In the genomic region with DNA sequence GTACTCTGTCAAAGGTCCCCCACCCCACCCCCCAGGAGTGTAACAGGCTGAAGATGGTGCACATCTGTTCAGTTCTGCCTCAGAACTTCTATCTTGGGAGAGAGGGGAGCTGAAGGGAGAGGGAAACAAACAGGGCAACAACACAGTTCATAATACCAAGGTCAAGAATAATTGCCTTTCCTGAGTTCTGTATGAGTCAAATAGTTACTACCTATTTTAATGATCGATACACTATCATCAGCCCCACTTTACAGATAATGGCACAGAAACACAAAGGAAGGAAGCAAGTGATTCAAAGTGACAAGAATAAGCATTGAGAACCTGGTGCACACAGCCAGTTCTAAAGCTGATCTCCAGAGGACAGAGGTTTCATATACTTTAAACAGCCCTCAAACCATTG, we compare ENCODE assay signal across 25 mouse cellular contexts. TPM values are rescaled to one million over a fixed set of nuclear protein-coding genes. Genes with fewer than 3 reads are reported as not detected.
DNase-seq lines count a peak whose midpoint lies in the region; ATAC-seq and TF ChIP-seq lines count a peak whose summit lies in the region.
"Had no signal": no experiment of that assay in that cellular context is flagged by ENCODE, and none has a peak within 500 bp of the region (broad histone marks: within the 10 kb centered on the region; RNA-seq: fewer than 3 reads in every experiment).

No protein-coding gene starts in this region.

- no peak for ATAC-seq in heart, embryonic 11.5 days (replicated peaks; ENCODE audit: insufficient number of reproducible peaks, low FRiP score, low TSS enrichment)
- no peak for ATAC-seq in heart, postnatal 0 days (ENCODE audit: insufficient read depth, low read depth)
- ATAC-seq: forebrain, embryonic 13.5 days; Patski had no signal

- H3ac ChIP-seq in myocyte (ENCODE audit: control insufficient read depth, insufficient read length): no peak overlapping the region

- no peaks in the 10 kb centered on the region for H3K79me2 ChIP-seq in myocyte (ENCODE audit: control insufficient read depth, insufficient read depth)

- peaks cover 23% of the 10 kb centered on the region for H3K4me1 ChIP-seq in heart, embryonic 11.5 days (ENCODE audit: control insufficient read depth, insufficient read depth, low read length)
- peaks cover 24% of the 10 kb centered on the region for H3K4me1 ChIP-seq in heart, postnatal 0 days (ENCODE audit: control insufficient read depth, insufficient read depth)
- peaks cover 9% of the 10 kb centered on the region; the same call in 1 of the 2 replicates for H3K4me1 ChIP-seq in embryonic fibroblast, embryonic 13.5 days (ENCODE audit: control insufficient read depth, insufficient read depth, low read length)
- H3K4me1 ChIP-seq in kidney, adult 2 months (ENCODE audit: control insufficient read depth, insufficient read depth, low read length): peaks cover 5% of the 10 kb centered on the region; the same call in 1 of the 2 replicates

- H3K4me2 ChIP-seq in heart, embryonic 11.5 days: no peak overlapping the region
- no peak overlapping the region for H3K4me2 ChIP-seq in heart, postnatal 0 days (ENCODE audit: low read depth, low read length)
- H3K4me2 ChIP-seq in myocyte (ENCODE audit: low read depth): peak overlapping the region; percentile 30
- H3K4me2 ChIP-seq: embryonic facial prominence, embryonic 12.5 days; forebrain, embryonic 13.5 days; hindbrain, embryonic 12.5 days; lung, embryonic 14.5 days; neural tube, embryonic 12.5 days had no signal

- H3K36me3 ChIP-seq in heart, embryonic 11.5 days (ENCODE audit: control insufficient read depth, insufficient read depth, low read length): peaks cover 42% of the 10 kb centered on the region
- H3K36me3 ChIP-seq in heart, postnatal 0 days (replicated peaks; ENCODE audit: control insufficient read depth, insufficient read depth, low read length): peaks cover 75% of the 10 kb centered on the region
- H3K36me3 ChIP-seq in myocyte (ENCODE audit: control insufficient read depth, insufficient read depth): no peaks in the 10 kb centered on the region
- H3K36me3 ChIP-seq in kidney, adult 2 months (ENCODE audit: control insufficient read depth, insufficient read depth, low read length): no peaks in the 10 kb centered on the region
- H3K36me3 ChIP-seq: G1E had no signal

- no peak for TF ChIP-seq POLR2A in embryonic fibroblast, embryonic 13.5 days (IDR thresholded peaks at IDR 0.05; ENCODE audit: low read depth, low read length)
- TF ChIP-seq POLR2A in myocyte (IDR thresholded peaks at IDR 0.05; ENCODE audit: insufficient read length, low read depth): no peak
- no peak for TF ChIP-seq POLR2A in kidney, adult 2 months (IDR thresholded peaks at IDR 0.05; ENCODE audit: low read depth, low read length)

- H3K27ac ChIP-seq in heart, embryonic 11.5 days (ENCODE audit: low read depth, low read length): peak overlapping the region; percentile 31; the same call in 1 of the 2 replicates
- H3K27ac ChIP-seq in heart, postnatal 0 days (ENCODE audit: low read depth): peak overlapping the region; percentile 62; the same call in 1 of the 2 replicates
- H3K27ac ChIP-seq in embryonic fibroblast, embryonic 13.5 days (ENCODE audit: insufficient read depth, low read length): peak overlapping the region; percentile 86
- H3K27ac ChIP-seq in kidney, adult 2 months (ENCODE audit: insufficient read depth, low read depth, low read length): no peak overlapping the region
- H3K27ac ChIP-seq: forebrain, embryonic 13.5 days; hindbrain, embryonic 12.5 days; liver, embryonic 14.5 days; neural tube, embryonic 12.5 days had no signal

- DNase-seq in heart, adult 18-20 months: no peak
- DNase-seq in heart, postnatal 0 days (ENCODE audit: low spot score): no peak
- DNase-seq in heart, adult 8-10 months (ENCODE audit: low spot score): no peak
- DNase-seq in kidney, adult 2 months: no peak
- DNase-seq: adrenal gland, adult 2 months; cerebellum, adult 11-12 months; cerebellum, postnatal 14 days; gastrocnemius, adult 2 months; kidney, adult 18-20 months; kidney, postnatal 10 days; left cerebral cortex, postnatal 4 days; lung, embryonic 14.5 days; lung, postnatal 36 days; midbrain, embryonic 14.5 days; retina, postnatal 1 day had no signal

- no peaks in the 10 kb centered on the region for H3K9me3 ChIP-seq in heart, embryonic 11.5 days (replicated peaks; ENCODE audit: control insufficient read depth, low read length)
- H3K9me3 ChIP-seq in heart, postnatal 0 days (replicated peaks; ENCODE audit: control insufficient read depth, low read length): no peaks in the 10 kb centered on the region
- H3K9me3 ChIP-seq: embryonic facial prominence, embryonic 12.5 days; forebrain, embryonic 13.5 days; G1E; hindbrain, embryonic 12.5 days; neural tube, embryonic 12.5 days had no signal

- WGBS in heart, embryonic 11.5 days (ENCODE audit: insufficient replicate concordance): 82% methylated on average over 1 of the region's 1 CpGs
- WGBS in heart, postnatal 0 days: 75% methylated on average over 1 of the region's 1 CpGs
- 96% methylated on average over 1 of the region's 1 CpGs for WGBS in kidney, adult 2 months

- no peak overlapping the region for H3K4me3 ChIP-seq in heart, embryonic 11.5 days (ENCODE audit: low read depth, low read length)
- no peak overlapping the region for H3K4me3 ChIP-seq in heart, postnatal 0 days (ENCODE audit: low read depth, low read length)
- no peak overlapping the region for H3K4me3 ChIP-seq in embryonic fibroblast, embryonic 13.5 days (ENCODE audit: insufficient read depth, low read length)
- H3K4me3 ChIP-seq in myocyte: no peak overlapping the region
- H3K4me3 ChIP-seq in kidney, adult 2 months (ENCODE audit: insufficient read depth, low read depth, low read length): no peak overlapping the region
- H3K4me3 ChIP-seq: embryonic facial prominence, embryonic 12.5 days; forebrain, embryonic 13.5 days; gastrocnemius, adult 2 months; hindbrain, embryonic 12.5 days; neural tube, embryonic 12.5 days had no signal

- TF ChIP-seq CTCF in heart, postnatal 0 days (IDR thresholded peaks at IDR 0.05; ENCODE audit: low read depth): no peak
- TF ChIP-seq CTCF in embryonic fibroblast, embryonic 13.5 days (IDR thresholded peaks at IDR 0.05; ENCODE audit: borderline replicate concordance, insufficient read depth, low read length): no peak
- no peak for TF ChIP-seq CTCF in kidney, adult 2 months (conservative IDR thresholded peaks at IDR 0.05; ENCODE audit: insufficient read depth, insufficient read length, low read depth, low read length)

- no peak for TF ChIP-seq EP300 in heart, postnatal 0 days (IDR thresholded peaks at IDR 0.05; ENCODE audit: low read depth)

- no peaks in the 10 kb centered on the region for H3K27me3 ChIP-seq in heart, embryonic 11.5 days (ENCODE audit: control insufficient read depth, insufficient read depth, low read length)
- H3K27me3 ChIP-seq in heart, postnatal 0 days (ENCODE audit: control insufficient read depth, insufficient read depth, low read length): no peaks in the 10 kb centered on the region
- no peaks in the 10 kb centered on the region for H3K27me3 ChIP-seq in myocyte (ENCODE audit: control insufficient read depth, insufficient read depth, insufficient read length)
- H3K27me3 ChIP-seq in kidney, adult 2 months (replicated peaks; ENCODE audit: control insufficient read depth, insufficient read depth, low read length): no peaks in the 10 kb centered on the region
- H3K27me3 ChIP-seq: embryonic facial prominence, embryonic 12.5 days; forebrain, embryonic 13.5 days; hindbrain, embryonic 12.5 days; neural tube, embryonic 12.5 days; Patski had no signal

- no peak overlapping the region for H3K9ac ChIP-seq in heart, embryonic 11.5 days (ENCODE audit: low read depth, low read length)
- H3K9ac ChIP-seq in heart, postnatal 0 days (replicated peaks; ENCODE audit: low read depth, low read length): no peak overlapping the region
- H3K9ac ChIP-seq: embryonic facial prominence, embryonic 12.5 days; forebrain, embryonic 13.5 days; hindbrain, embryonic 12.5 days; liver, embryonic 14.5 days; lung, embryonic 14.5 days; neural tube, embryonic 12.5 days had no signal

TF ChIP-seq in myocyte, 11 proteins besides CTCF, POLR2A, EP300 and RAD21:
- no peak for TF ChIP-seq E2F4 (IDR thresholded peaks at IDR 0.05; ENCODE audit: insufficient read depth)
- no peak for TF ChIP-seq REST (IDR thresholded peaks at IDR 0.05; ENCODE audit: insufficient read depth, insufficient read length)
- TF ChIP-seq MYOD1 (IDR thresholded peaks at IDR 0.05; ENCODE audit: control insufficient read depth in 1 of 3, insufficient read length in 2 of 3, low read depth in 2 of 3): no peak
- no peak for TF ChIP-seq USF1 (IDR thresholded peaks at IDR 0.05; ENCODE audit: low read depth)
- TF ChIP-seq MAX (IDR thresholded peaks at IDR 0.05; ENCODE audit: low read depth): no peak
- no peak for TF ChIP-seq SRF (IDR thresholded peaks at IDR 0.05; ENCODE audit: control insufficient read depth, insufficient read length, low read depth)

RNA-seq across cellular contexts. Expression of a gene that starts 40.6 kb away (rescaled TPM):
- 39.7 and 44.5 TPM in 2 replicates for polyA plus RNA-seq in heart, embryonic 11.5 days (2014; fragmentation: Nextera tagmentation; extraction: Ambion mirVana)
- 1 to 10 TPM; 1.3 to 1.9 TPM for total RNA-seq in heart, adult 18-20 months (2021)
- 248 and 309 TPM in 2 replicates for total RNA-seq in heart, postnatal 0 days (2014; rRNA removed; ENCODE audit: low replicate concordance)
- 129 and 140 TPM in 2 replicates for polyA plus RNA-seq in heart, postnatal 0 days (2015; fragmentation: Nextera tagmentation; extraction: Ambion mirVana)
- 1 to 10 TPM in 2 of 4 experiments, under 1 TPM in 2; 0.66 to 1.2 (median 0.93) TPM for total RNA-seq in heart, adult 8-10 months (2022)
- polyA plus RNA-seq in embryonic fibroblast, embryonic 13.5 days (2011; ENCODE audit: insufficient read length, low read depth, missing spikeins): 1.6 TPM in 2 replicates
- 7.5 TPM for polyA plus RNA-seq in myocyte (2012; fragmentation: generic; extraction: Trizol)
- 96.2 and 103 TPM in 2 replicates for polyA plus RNA-seq in kidney, adult 2 months (2012; rRNA removed)
